Mouse (Mus musculus): ENCODE data around the gene Ubald1.

DNA sequence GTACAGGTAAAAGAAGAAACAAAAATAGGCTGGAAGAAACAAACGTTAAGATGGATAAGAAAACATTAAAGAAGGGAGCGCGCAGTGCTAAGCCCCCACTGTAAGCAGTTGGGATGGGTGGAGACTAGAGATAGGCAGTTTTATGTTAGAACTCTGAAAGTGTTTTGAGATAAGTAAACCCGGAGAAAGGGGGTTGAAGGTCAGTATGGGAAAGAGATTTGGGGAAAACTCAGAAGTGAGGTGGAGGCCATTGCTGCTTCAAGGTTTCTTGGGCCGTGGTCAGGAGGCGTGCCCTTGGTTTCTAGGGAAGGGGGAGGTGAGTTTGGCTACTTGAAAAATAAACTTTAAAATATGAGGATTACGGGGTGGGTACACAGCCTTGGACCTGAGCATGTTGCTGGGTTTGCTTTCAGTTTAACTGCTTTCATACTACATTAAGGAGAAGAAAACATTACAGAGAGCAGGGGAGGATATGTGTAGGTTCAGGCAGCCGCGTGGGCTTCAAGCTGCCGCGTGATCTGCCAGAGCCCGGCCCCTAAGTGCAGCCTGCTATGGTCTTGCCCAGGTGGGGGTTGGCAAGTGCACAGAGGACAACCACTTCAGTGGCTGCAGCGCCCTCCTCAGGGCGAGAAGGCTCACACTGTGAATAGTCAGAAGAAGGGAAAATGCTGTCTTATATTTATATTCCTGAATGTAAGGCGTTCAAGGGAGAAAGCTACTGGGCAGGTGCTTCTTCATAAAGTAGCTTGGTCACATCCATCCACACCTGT, 48.3 kb downstream of the Ubald1 start:
- TF ChIP-seq CTCF (conservative IDR thresholded peaks at IDR 0.05; ENCODE audit: insufficient read depth, insufficient read length, low read depth, low read length), result peak; percentile 39; the same call in 1 of the 2 replicates
- no peak for TF ChIP-seq POLR2A (IDR thresholded peaks at IDR 0.05; ENCODE audit: low read depth, low read length)

Data from kidney, adult 2 months (tissue).